Mouse (Mus musculus): Measurements from ENCODE around the gene Ube2z. TPM values are rescaled to one million over a fixed set of nuclear protein-coding genes. Genes with fewer than 3 reads are reported as not detected.

The Ube2z gene
- polyA plus RNA-seq, 2 experiments = 10.7 to 15.7 TPM

GRCm38 (mm10) chr11:96093361-96093760, 28.2 kb upstream of the Ube2z start:
- Histone ChIP-seq H3K9ac (replicated peaks) (no peak overlapping the region), H3K4me1 (replicated peaks; ENCODE audit: control insufficient read depth in 2 of 2, insufficient read depth in 2 of 2, low read length in 1 of 2) (no peaks in the 10 kb centered on the region), H3K9me3 (ENCODE audit: control insufficient read depth, low read length) (no peaks in the 10 kb centered on the region), H3K27ac (no peak overlapping the region), H3K4me3 (ENCODE audit: insufficient read depth in 1 of 2, low read depth in 2 of 2, low read length in 2 of 2) (no peak overlapping the region), H3K4me2 (ENCODE audit: low read depth) (no peak overlapping the region), H3K36me3 (replicated peaks; ENCODE audit: control insufficient read depth, insufficient read depth, low read depth) (no peaks in the 10 kb centered on the region), H3K27me3 (ENCODE audit: control insufficient read depth, insufficient read depth, low read length) (no peaks in the 10 kb centered on the region)
- peak in 1 of 3 experiments; percentile 9 for DNase-seq (ENCODE audit: low read depth in 3 of 3, low spot score in 3 of 3)
- WGBS (ENCODE audit: insufficient replicate concordance) = 10% methylated on average over 3 of the region's 3 CpGs
- no peak for ATAC-seq (ENCODE audit: insufficient read depth)
- TF ChIP-seq CTCF (IDR thresholded peaks at IDR 0.05; ENCODE audit: low read depth) (peak; percentile 91), EP300 (IDR thresholded peaks at IDR 0.05; ENCODE audit: low read depth) (no peak)

- H3K4me1 ChIP-seq (replicated peaks; ENCODE audit: control insufficient read depth in 2 of 2, insufficient read depth in 2 of 2, low read length in 1 of 2) = no peaks in the 10 kb centered on the region
- WGBS (ENCODE audit: insufficient replicate concordance) = 34% methylated on average over 7 of the region's 7 CpGs
- H3K36me3 ChIP-seq (replicated peaks; ENCODE audit: control insufficient read depth, insufficient read depth, low read depth) = no peaks in the 10 kb centered on the region
- no peak overlapping the region for H3K9ac ChIP-seq (replicated peaks)
- H3K9me3 ChIP-seq (ENCODE audit: control insufficient read depth, low read length) = no peaks in the 10 kb centered on the region
- no peak overlapping the region for H3K4me2 ChIP-seq (ENCODE audit: low read depth)
- no peak for ATAC-seq (ENCODE audit: insufficient read depth)
- no peak overlapping the region for H3K27ac ChIP-seq
- H3K4me3 ChIP-seq (ENCODE audit: insufficient read depth in 1 of 2, low read depth in 2 of 2, low read length in 2 of 2) = no peak overlapping the region
- H3K27me3 ChIP-seq (ENCODE audit: control insufficient read depth, insufficient read depth, low read length) = no peaks in the 10 kb centered on the region
- DNase-seq (ENCODE audit: low read depth in 3 of 3, low spot score in 3 of 3) = no peak
- TF ChIP-seq EP300 (IDR thresholded peaks at IDR 0.05; ENCODE audit: low read depth) (no peak), CTCF (IDR thresholded peaks at IDR 0.05; ENCODE audit: low read depth) (no peak)
Measured at GRCm38 (mm10) chr11:96092674-96093291, 27.6 kb upstream of the Ube2z start.

- WGBS (ENCODE audit: insufficient replicate concordance) = 28% methylated on average over 2 of the region's 2 CpGs
- H3K36me3 ChIP-seq (replicated peaks; ENCODE audit: control insufficient read depth, insufficient read depth, low read depth) = no peaks in the 10 kb centered on the region
- no peak overlapping the region for H3K27ac ChIP-seq
- ATAC-seq (ENCODE audit: insufficient read depth) (no peak), DNase-seq (ENCODE audit: low read depth in 3 of 3, low spot score in 3 of 3) (peak in 1 of 3 experiments; percentile 13)
- H3K27me3 ChIP-seq (ENCODE audit: control insufficient read depth, insufficient read depth, low read length) = no peaks in the 10 kb centered on the region
- peak; percentile 56 for TF ChIP-seq CTCF (IDR thresholded peaks at IDR 0.05; ENCODE audit: low read depth)
- TF ChIP-seq EP300 (IDR thresholded peaks at IDR 0.05; ENCODE audit: low read depth) = no peak
- H3K4me3 ChIP-seq (ENCODE audit: insufficient read depth in 1 of 2, low read depth in 2 of 2, low read length in 2 of 2) = no peak overlapping the region
- H3K9ac ChIP-seq (replicated peaks) = no peak overlapping the region
- H3K4me2 ChIP-seq (ENCODE audit: low read depth) = no peak overlapping the region
- no peaks in the 10 kb centered on the region for H3K4me1 ChIP-seq (replicated peaks; ENCODE audit: control insufficient read depth in 2 of 2, insufficient read depth in 2 of 2, low read length in 1 of 2)
- no peaks in the 10 kb centered on the region for H3K9me3 ChIP-seq (ENCODE audit: control insufficient read depth, low read length)
Measured at GRCm38 (mm10) chr11:96091073-96091472, 25.9 kb upstream of the Ube2z start.

GRCm38 (mm10) chr11:96087981-96088380, 22.8 kb upstream of the Ube2z start:
- Histone ChIP-seq H3K9ac (replicated peaks) (no peak overlapping the region), H3K4me2 (ENCODE audit: low read depth) (no peak overlapping the region), H3K27ac (no peak overlapping the region), H3K4me1 (replicated peaks; ENCODE audit: control insufficient read depth in 2 of 2, insufficient read depth in 2 of 2, low read length in 1 of 2) (no peaks in the 10 kb centered on the region), H3K27me3 (ENCODE audit: control insufficient read depth, insufficient read depth, low read length) (no peaks in the 10 kb centered on the region), H3K9me3 (ENCODE audit: control insufficient read depth, low read length) (no peaks in the 10 kb centered on the region), H3K36me3 (replicated peaks; ENCODE audit: control insufficient read depth, insufficient read depth, low read depth) (no peaks in the 10 kb centered on the region), H3K4me3 (ENCODE audit: insufficient read depth in 1 of 2, low read depth in 2 of 2, low read length in 2 of 2) (no peak overlapping the region)
- WGBS (ENCODE audit: insufficient replicate concordance) = 71% methylated on average over 6 of the region's 6 CpGs
- TF ChIP-seq EP300 (IDR thresholded peaks at IDR 0.05; ENCODE audit: low read depth) (no peak), CTCF (IDR thresholded peaks at IDR 0.05; ENCODE audit: low read depth) (no peak)
- no peak for ATAC-seq (ENCODE audit: insufficient read depth)
- no peak for DNase-seq (ENCODE audit: low read depth in 3 of 3, low spot score in 3 of 3)

- Histone ChIP-seq H3K9me3 (ENCODE audit: control insufficient read depth, low read length) (no peaks in the 10 kb centered on the region), H3K27me3 (ENCODE audit: control insufficient read depth, insufficient read depth, low read length) (no peaks in the 10 kb centered on the region), H3K4me3 (ENCODE audit: insufficient read depth in 1 of 2, low read depth in 2 of 2, low read length in 2 of 2) (no peak overlapping the region), H3K27ac (no peak overlapping the region), H3K4me1 (replicated peaks; ENCODE audit: control insufficient read depth in 2 of 2, insufficient read depth in 2 of 2, low read length in 1 of 2) (0 out of 4 replicates have a peak, but pooled peaks cover 0 to 2% of the 10 kb centered on the region in 2 experiments), H3K9ac (replicated peaks) (no peak overlapping the region), H3K36me3 (replicated peaks; ENCODE audit: control insufficient read depth, insufficient read depth, low read depth) (no peaks in the 10 kb centered on the region), H3K4me2 (ENCODE audit: low read depth) (no peak overlapping the region)
- DNase-seq (ENCODE audit: low read depth in 3 of 3, low spot score in 3 of 3) (no peak), ATAC-seq (ENCODE audit: insufficient read depth) (no peak)
- WGBS (ENCODE audit: insufficient replicate concordance) = 48% methylated on average over 3 of the region's 3 CpGs
- TF ChIP-seq CTCF (IDR thresholded peaks at IDR 0.05; ENCODE audit: low read depth) (no peak), EP300 (IDR thresholded peaks at IDR 0.05; ENCODE audit: low read depth) (no peak)
Measured at GRCm38 (mm10) chr11:96082682-96083081, 17.5 kb upstream of the Ube2z start.

Data from liver, embryonic 14.5 days (tissue).